Mouse (Mus musculus): ENCODE measurements around the gene Ak1.
A peak's percentile ranks its signal among the peaks of the same experiment; 100 is the strongest.

GRCm38 (mm10) chr2:32574901-32575585 lies 46.5 kb upstream of the Ak1 start:
- TF ChIP-seq CTCF (IDR thresholded peaks at IDR 0.05; ENCODE audit: borderline replicate concordance, control insufficient read depth, extremely low read depth, insufficient read depth, low read length, poor library complexity) (0 out of 2 replicates have a peak, but pooled peaks have one; percentile 43), POLR2A (IDR thresholded peaks at IDR 0.05; ENCODE audit: control insufficient read depth, extremely low read depth, insufficient read depth, low read length, poor library complexity) (no peak)
